Mouse (Mus musculus) T-cell, adult 2 months (primary cell): ENCODE data around the gene Kif1b.
"Not testable (repeated sequence)": the region's sequence is repeated elsewhere in the genome, so short reads cannot be mapped to it uniquely, and the experiment has no call there.

Experiments
- DNase-seq: peaks from one replicate; pipeline ENCODE4 v3.0.0; 2022; ENCODE audit warnings: low spot score

Gene Kif1b

DNA sequence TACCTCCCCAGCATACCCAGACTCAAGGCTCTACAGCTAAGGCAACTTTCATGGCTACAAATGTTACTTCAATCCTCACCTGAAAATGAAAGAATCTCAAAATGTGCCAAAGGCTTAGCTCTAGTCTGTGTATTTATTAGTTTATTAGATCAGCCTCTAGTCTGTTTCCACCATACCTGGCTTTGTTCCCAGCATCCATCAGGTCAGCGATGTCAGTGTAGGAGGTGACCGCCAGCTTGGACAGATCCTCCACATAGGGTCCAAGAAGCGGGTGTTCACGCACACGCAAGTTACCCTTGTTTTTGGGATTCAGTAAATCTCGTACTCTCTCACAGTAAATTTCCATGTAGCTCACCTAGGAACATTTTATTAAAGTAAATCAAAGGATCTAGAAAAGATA is 37.0 kb downstream of the Kif1b start:
- no peak for DNase-seq

DNA sequence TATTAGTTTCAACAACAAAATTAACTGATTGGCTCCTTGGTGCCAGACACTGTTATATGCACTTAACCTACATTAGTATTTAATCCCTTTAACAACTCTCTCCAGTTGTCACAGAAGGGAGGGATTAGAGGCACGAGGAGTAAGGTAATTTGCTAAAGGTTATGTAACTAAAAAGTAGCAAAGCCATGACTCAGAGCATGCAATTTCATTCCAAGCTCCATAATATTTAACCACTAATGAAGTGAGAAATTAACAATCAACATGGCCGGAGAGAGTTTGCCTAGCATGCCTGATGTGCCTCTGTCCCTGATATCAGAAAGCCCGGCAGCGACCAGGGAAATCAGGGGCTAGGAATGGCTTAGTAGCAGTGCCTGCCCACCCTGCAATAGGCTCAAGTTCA is 38.5 kb downstream of the Kif1b start:
- DNase-seq = no peak

DNA sequence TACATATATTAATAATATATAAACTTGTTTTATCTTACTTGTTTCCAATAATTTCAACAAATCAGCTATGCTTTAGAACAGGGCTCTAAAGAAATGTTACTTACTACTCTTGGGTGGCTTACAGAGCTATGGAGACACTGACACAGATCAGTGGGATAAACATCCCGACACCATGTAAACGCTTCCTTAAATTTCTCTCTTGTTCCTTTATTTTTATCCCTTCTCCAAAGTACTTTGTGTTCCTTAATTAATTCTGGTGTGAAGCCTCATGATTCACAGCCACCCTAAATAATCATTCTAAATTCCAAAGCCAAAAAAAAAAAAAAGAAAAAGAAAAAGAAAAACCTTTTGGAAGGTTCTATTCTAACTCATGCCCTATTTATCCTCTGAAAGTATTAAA is 42.6 kb downstream of the Kif1b start:
- DNase-seq = no peak

DNA sequence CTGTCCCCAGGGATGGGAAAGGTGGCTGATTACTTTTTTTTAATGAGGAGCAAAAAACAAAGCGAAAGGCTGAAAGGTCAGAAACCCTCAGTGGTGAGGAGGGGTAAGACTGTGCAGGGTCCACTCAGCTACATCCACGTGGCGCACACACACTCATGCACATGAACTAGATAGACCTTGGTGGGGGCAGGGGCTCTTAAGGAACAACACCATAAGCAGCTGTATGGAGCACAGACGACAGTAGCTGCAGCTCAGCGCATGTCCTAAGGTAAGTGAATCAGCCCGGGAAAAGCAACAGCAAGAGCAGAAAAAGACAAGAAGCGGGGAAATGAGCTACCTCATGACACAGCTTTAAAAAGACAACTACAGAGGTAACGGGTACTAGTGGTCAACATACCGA is 44.3 kb downstream of the Kif1b start:
- no peak for DNase-seq

DNA sequence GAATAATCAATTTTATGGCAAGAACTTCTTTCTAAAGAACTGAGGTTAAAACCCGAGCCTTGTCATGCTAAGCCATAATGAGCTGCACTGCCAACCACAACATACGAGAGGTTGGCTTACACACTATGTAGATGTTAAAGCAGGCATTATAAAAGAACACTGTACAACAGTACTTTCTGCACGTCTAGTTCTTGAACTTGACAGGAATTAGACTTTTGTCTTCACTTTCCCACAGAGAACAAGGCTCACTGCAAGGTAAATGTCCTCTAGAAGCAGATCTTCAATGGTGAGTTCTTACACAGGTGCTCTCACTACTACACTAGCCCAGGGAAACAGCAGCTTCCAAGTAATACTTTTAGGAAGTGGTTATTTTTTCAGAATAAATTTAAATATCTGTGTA is 46.0 kb downstream of the Kif1b start:
- DNase-seq = no peak

DNA sequence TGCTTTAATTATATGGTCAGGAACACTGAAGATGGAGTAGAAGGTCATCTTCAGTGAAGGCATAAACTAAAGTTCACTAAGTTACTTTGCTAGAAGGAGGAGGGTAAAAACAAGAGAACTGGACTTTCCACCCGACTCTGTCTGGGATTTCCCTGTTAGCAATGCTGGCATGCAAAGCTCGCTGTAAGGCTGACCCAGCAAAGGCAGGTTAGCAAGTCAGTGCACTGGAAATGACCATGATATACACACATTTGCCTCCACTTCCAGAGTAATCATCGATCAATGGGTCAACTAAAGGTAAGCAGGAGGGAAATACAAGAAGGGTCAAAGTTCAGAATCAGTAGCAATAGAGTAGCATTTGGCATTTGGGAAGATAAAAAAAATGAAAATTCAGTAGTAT is 46.6 kb downstream of the Kif1b start:
- DNase-seq = no peak

- DNase-seq = no peak
Measured at GRCm38 (mm10) chr4:149259391-149260094, 48.0 kb downstream of the Kif1b start.

GRCm38 (mm10) chr4:149258926-149259325 is 48.6 kb downstream of the Kif1b start:
- no peak for DNase-seq

DNA sequence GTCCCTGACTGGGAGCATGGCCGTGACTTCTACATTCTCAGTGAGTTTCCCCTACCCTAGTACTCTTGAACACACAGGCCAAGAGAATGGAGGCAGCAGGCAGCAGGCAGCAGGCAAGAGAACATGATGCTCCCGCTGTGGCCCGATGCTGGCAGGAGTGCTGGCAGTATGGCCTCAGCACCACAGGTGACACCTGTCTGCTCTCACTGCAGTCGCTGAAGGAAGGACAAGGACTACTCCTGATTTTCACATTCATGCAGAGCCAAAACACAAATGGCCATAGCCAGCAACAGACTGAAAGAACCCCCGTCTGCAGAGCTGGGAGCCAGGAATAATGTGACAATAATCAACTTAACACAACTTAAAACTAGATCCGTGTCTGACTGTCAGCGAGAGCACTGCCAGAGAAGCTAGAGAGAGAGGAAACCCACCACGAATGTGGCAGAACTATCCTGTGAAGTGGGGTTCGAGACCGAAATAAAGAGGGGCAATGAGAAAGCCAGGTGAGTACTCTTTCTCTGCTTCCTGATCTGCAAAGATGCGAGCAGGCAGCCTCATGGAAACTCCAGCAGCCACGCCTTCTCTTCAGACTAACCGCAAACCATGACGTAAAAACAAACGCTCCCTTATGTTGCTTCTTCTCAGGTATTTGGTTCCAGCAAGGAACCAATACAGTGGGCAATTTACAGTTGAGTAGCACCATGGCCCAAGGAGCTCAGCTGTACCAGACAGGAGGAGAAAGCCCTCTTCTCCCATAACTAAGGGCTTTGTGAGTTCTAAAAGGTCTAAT is 50.8 kb downstream of the Kif1b start:
- no peak for DNase-seq

DNA sequence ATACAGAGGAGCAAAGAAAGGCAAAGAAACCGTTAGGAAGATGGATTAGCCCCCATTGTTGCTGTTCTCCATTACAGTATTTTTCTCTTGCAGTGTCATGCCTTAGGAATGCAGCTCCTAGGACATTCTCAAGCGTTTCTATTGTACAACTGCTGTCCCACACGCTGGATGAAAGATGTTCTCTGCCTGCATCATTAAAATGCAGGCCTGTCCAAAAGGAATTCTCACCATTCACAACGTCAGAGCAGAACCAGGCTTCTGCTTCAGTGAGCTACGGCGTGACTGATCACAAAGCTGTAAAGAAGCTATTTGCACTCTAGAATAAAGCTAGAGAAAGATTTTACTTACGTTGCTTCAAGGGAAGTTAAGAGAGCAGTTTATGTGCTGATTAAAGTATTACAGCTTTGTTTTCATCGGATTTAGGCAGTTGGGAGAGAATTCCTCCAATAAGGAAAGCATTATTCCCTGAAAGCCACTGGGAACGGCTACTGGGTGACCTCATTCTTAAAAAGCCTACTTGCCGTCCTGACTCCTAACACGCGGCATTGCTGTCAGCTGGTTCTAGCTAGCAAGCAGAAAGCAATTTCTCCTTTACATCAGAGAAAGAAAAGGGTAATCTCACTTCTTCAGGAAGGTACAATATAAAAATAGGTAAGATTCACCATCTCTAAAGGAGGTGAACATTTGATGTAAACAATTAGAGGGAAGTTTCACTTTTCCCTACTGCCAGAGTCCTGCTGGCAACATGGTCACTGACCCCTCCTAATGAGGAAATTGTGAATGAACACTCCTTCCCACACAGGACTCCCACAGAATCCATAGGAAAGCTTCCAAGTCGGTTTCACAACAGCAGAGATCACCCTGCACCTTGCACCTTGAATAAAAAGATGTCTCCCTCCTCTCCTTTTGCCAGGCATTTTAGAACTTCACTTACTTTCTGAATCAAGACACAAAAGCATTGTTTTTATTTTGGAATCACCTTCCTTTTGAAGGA is 51.9 kb downstream of the Kif1b start:
- DNase-seq = no peak

DNA sequence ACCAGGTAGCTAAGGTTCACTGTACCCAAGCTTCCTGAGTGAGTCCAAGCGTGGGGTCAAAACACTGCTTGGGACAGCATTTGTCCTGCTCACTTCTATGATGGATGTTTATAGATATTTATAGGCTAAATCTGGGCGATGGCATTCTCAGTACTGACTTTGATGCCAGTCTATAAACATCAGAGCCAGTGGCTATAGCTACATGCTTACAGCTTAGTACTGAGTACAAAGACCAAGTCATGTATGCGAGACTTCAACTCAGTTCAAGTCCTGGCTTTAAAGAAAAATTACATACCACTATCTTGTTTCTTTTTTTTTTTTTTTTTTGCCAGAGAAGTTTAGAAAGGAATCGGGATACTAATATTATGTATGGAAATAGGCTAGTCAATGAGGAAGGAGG is 52.7 kb downstream of the Kif1b start:
- DNase-seq = no peak

GRCm38 (mm10) chr4:149249311-149249710 is 58.2 kb downstream of the Kif1b start:
- DNase-seq = no peak

GRCm38 (mm10) chr4:149247772-149248171 is 59.7 kb downstream of the Kif1b start:
- DNase-seq = no peak

DNA sequence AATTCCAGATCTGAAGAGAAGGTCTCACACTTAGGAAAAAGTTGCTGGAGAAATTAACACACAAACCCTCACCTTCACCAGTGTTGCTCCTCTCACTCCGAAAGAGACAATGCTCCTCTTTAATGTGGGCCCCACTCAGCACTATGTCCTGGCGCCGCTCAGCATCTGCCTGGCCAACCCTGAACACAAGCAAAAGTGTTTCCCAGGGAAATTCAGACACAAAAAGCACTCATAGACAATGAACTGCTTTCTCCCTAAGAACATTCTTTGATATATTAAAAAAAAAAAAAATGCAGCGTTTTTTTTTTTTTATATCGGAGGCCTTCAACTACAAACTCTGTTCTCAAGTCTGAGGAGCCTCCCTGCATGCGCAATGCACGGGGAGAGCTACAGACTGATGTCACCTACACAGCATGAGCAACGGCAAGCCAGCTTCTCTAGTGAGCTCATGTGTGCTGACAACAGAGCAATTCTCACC is 60.3 kb downstream of the Kif1b start:
- DNase-seq = no peak

DNA sequence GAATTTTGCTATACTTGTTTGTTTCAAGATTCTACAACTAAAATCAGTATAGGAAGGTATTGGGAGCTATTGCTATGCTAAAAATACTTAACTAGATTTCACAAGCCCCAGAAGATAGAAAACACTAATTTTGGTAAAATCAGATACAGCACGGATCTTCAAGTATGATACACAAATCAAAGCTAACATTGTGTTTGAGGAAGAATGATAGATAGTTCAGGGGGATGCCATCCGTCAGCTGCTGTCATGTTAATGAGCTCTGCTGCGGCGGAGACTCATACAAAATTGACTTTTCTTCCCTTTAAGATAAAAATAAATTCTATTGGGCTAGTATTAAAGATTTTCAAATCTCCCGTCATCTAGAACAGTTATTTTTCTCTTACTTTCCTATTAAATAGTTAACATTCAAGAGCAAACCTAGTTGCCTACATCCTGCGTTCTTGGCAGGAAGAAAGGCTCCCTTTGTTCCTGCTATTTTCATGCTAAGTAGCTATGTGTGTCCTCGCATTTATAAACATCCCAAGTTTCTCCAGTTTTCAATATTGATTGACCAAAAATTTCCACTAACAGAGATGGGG is 60.8 kb downstream of the Kif1b start:
- DNase-seq = no peak

DNA sequence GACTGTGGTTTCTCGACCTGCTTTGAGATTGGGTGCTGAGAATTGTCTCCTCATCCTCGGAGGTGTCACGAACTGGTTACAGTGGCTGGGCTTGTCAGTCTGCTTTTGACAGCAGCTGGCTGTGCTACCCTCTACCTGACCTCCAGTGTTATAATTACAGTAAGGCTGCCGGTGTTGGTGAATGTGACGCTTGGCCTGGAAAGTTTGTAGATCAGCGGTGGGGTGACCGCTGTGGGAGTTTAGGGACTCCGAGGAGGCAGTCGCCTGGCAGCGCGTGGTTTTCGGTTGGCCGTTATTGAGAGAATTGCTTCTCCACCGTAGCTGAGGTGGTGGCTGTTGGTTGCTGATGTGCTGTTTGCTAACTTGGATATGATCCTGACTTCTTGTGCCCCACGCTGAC is 70.5 kb downstream of the Kif1b start:
- no peak for DNase-seq

DNA sequence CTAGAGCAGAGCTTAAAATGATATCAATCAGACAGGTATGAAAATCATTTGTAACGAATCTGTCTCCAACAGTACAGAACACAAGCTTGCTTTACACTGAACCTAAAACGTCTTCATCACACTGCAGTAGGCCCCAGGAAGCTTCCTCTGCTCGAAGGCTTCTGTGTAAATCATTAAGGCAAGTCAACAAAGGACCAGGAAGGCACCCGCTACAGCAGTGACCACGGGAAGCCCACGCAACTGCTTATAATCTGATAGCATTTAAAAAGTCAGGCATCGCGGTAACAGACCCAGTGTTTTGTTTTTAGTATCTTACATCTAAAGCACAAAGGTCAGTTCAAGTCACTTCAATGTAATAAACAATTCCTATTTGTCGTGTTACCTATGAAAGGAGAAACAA is 73.6 kb downstream of the Kif1b start:
- no peak for DNase-seq

DNA sequence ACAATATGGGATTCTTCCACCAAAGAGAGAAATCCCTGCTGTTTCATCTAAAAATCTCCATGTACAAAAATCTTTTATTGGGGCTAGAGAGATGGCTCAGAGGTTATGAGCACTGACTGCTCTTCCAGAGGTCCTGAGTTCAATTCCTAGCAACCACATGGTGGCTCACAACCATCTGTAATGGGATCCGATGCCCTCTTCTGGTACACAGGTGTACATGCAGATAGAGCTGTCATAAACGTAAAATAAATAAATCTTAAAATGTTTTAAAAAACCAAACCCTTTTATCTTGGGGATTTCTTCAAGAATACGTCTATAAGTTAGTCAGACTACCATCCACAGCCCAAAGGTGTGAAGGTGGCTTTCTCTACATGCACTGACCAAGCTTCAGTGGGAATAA is 78.8 kb downstream of the Kif1b start:
- DNase-seq = not testable (repeated sequence)

GRCm38 (mm10) chr4:149228256-149228655 is 79.2 kb downstream of the Kif1b start:
- no peak for DNase-seq

DNA sequence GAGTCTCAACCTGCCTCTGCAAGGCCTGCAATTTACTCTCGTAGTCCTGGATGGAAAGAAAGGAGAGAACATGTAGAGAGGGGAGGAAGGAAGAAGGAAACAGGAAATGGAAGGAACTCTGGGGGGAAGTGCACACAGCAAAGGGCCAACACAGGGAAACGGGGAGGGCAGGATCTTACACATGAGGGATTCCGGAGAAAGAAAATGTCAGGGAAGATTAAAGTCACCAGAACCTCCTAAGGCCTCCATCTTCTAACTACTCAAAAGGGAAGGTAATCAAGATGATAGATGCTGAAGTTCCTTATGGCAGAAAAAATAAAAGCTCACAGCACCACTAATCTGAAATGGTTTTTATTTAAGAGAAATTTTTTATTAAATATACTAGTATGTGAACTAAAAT is 81.2 kb downstream of the Kif1b start:
- no peak for DNase-seq

DNA sequence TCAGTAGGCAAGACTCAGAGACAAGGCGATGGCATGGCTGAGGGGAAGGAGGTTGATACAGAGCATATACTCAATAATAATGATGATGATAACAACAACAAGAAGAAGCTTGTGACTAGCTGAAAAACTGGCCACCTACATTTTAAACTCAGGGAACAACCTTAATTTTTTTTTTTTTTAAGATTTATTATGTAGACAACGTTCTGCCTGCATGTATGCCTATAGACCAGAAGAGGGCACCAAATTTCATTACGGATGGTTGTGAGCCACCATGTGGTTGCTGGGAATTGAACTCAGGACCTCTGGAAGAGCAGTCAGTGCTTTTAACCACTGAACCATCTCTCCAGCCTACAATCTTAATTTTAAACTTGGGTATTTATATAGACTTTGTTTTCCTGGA is 84.0 kb downstream of the Kif1b start:
- no peak for DNase-seq

- no peak for DNase-seq
Measured at GRCm38 (mm10) chr4:149220481-149220880, 87.0 kb downstream of the Kif1b start.
